Mouse (Mus musculus): ENCODE data around the gene Pigl.

DNA sequence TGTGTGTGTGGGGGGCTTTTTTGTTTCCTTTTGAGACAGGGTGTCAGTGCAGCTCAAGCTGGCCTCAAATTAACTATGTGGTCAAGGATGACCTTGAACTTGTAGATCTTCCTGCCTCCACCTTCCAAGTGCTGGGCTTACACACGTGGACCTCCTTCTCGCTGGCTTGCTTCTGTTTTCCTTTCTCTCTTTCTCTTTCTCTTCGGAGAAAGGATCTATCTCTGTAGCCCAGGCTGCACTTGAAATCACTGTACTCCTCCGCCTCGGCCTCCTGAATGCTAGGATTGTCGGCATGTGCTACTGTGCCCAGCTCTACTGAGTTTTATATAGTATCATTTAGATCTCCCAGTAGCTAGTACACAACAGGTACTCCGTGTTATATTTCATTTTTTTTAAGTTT lies 79.3 kb downstream of the Pigl start:
- no peak for TF ChIP-seq POLR2A (IDR thresholded peaks at IDR 0.05; ENCODE audit: insufficient read length, low read depth)
- TF ChIP-seq USF1 (IDR thresholded peaks at IDR 0.05; ENCODE audit: low read depth), result no peak
- TF ChIP-seq E2F4 (IDR thresholded peaks at IDR 0.05; ENCODE audit: insufficient read depth), result no peak
- no peak for TF ChIP-seq TCF12 (IDR thresholded peaks at IDR 0.05; ENCODE audit: insufficient read depth, poor library complexity, severe bottlenecking)
- no peak for TF ChIP-seq MAX (IDR thresholded peaks at IDR 0.05; ENCODE audit: low read depth)
- TF ChIP-seq CEBPB (IDR thresholded peaks at IDR 0.05; ENCODE audit: insufficient read depth, poor library complexity, severe bottlenecking), result no peak
- TF ChIP-seq MYOG (IDR thresholded peaks at IDR 0.05; ENCODE audit: control insufficient read depth in 1 of 3, insufficient read depth in 1 of 3, insufficient read length in 2 of 3, low read depth in 2 of 3), result no peak
- no peak for TF ChIP-seq REST (IDR thresholded peaks at IDR 0.05; ENCODE audit: insufficient read depth, insufficient read length)
- no peak for TF ChIP-seq POLR2AphosphoS2 (IDR thresholded peaks at IDR 0.05; ENCODE audit: insufficient read length, low read depth)
- no peak for TF ChIP-seq MYOD1 (IDR thresholded peaks at IDR 0.05; ENCODE audit: control insufficient read depth in 1 of 3, insufficient read length in 2 of 3, low read depth in 2 of 3)
- TF ChIP-seq TCF3 (IDR thresholded peaks at IDR 0.05; ENCODE audit: insufficient read length, low read depth), result no peak
- no peak for TF ChIP-seq SRF (IDR thresholded peaks at IDR 0.05; ENCODE audit: control insufficient read depth, insufficient read length, low read depth)

Measured in myocyte (in vitro differentiated cells).